Mouse (Mus musculus) heart, postnatal 0 days (tissue): Measurements from ENCODE around the gene Dars2.

Source experiments
- CTCF ChIP-seq: IDR thresholded peaks from 2 replicates; pipeline ENCODE4 v1.5.1; 2016; ENCODE audit warnings: antibody characterized with exemption, control low read depth, low read depth
- EP300 ChIP-seq: IDR thresholded peaks from 2 replicates; pipeline ENCODE4 v1.6.1; 2016; ENCODE audit warnings: antibody characterized with exemption, low read depth

DNA sequence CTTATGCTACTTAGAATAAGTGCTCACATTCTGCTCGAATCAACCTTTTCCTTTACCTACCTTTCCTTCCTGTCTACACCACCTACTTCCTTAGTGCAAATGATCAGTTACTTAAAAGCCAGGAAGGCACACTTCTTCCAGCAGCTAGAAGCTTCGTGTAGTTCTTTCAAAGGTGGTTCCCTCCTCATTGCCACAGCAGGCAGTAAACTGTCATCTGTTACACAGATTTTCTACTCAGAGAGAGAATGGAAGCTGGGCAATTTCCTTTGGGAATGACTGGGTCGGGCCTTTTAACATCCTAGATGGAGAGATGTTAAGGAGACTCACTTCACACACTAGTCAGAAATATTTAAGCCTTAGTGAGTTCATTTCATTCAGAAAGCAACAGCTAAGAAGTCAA, 64.9 kb downstream of the Dars2 start:
- TF ChIP-seq CTCF (no peak), EP300 (no peak)
